Mouse (Mus musculus) spleen, adult 2 months (tissue): Measurements from ENCODE around the gene Slco1a4.

Experiments
- CTCF ChIP-seq: fragments of 200-500 bp; IDR thresholded peaks from 2 replicates; pipeline ENCODE4 v1.5.1; 2011; ENCODE audit warnings: mild to moderate bottlenecking, inconsistent platforms; ENCODE audit not compliant: insufficient read depth, insufficient read length, insufficient replicate concordance; ENCODE audit errors: extremely low read depth
- POLR2A ChIP-seq: fragments of 200-500 bp; IDR thresholded peaks from 2 replicates; pipeline ENCODE4 v1.6.1; 2011; ENCODE audit warnings: low read depth, low read length, inconsistent platforms

- TF ChIP-seq POLR2A = no peak
- no peak for TF ChIP-seq CTCF
Measured at GRCm38 (mm10) chr6:141774476-141774875, 81.5 kb downstream of the Slco1a4 start.
